Mouse (Mus musculus): ENCODE results near the gene Cd40. TPM values are rescaled to one million over a fixed set of nuclear protein-coding genes. Genes with fewer than 3 reads are reported as not detected.

Gene Cd40
- polyA plus RNA-seq, 1 experiment, result not detected

GRCm38 (mm10) chr2:165070096-165070816, 14.8 kb downstream of the Cd40 start:
- TF ChIP-seq POLR2A (IDR thresholded peaks at IDR 0.05; ENCODE audit: insufficient read depth, low read depth, low read length) (no peak), CTCF (IDR thresholded peaks at IDR 0.05; ENCODE audit: insufficient read depth, low read depth, low read length) (no peak; the same call in 1 of the 2 replicates)
- H3K4me3 ChIP-seq (ENCODE audit: insufficient read depth, low read depth, low read length), result no peak overlapping the region
- H3K4me1 ChIP-seq (ENCODE audit: control insufficient read depth, insufficient read depth, low read length), result peaks cover 31% of the 10 kb centered on the region
- WGBS, result 20% methylated on average over 23 of the region's 23 CpGs
- H3K27ac ChIP-seq (ENCODE audit: insufficient read depth, low read depth, low read length), result no peak overlapping the region

- Histone ChIP-seq H3K27ac (ENCODE audit: insufficient read depth, low read depth, low read length) (no peak overlapping the region), H3K4me3 (ENCODE audit: insufficient read depth, low read depth, low read length) (no peak overlapping the region), H3K4me1 (ENCODE audit: control insufficient read depth, insufficient read depth, low read length) (peaks cover 51% of the 10 kb centered on the region)
- TF ChIP-seq POLR2A (IDR thresholded peaks at IDR 0.05; ENCODE audit: insufficient read depth, low read depth, low read length), result no peak
- no peak for TF ChIP-seq CTCF (IDR thresholded peaks at IDR 0.05; ENCODE audit: insufficient read depth, low read depth, low read length)
- 7% methylated on average over 9 of the region's 9 CpGs for WGBS
Observed at GRCm38 (mm10) chr2:165073381-165073781, 18.0 kb downstream of the Cd40 start.

- Histone ChIP-seq H3K4me3 (ENCODE audit: insufficient read depth, low read depth, low read length) (no peak overlapping the region), H3K4me1 (ENCODE audit: control insufficient read depth, insufficient read depth, low read length) (peaks cover 53% of the 10 kb centered on the region), H3K27ac (ENCODE audit: insufficient read depth, low read depth, low read length) (no peak overlapping the region)
- WGBS, result 42% methylated on average over 11 of the region's 11 CpGs
- TF ChIP-seq CTCF (IDR thresholded peaks at IDR 0.05; ENCODE audit: insufficient read depth, low read depth, low read length) (no peak), POLR2A (IDR thresholded peaks at IDR 0.05; ENCODE audit: insufficient read depth, low read depth, low read length) (no peak)
Observed at GRCm38 (mm10) chr2:165074081-165074884, 18.9 kb downstream of the Cd40 start.

- 41% methylated on average over 2 of the region's 2 CpGs for WGBS
- peak; percentile 67 for TF ChIP-seq CTCF (IDR thresholded peaks at IDR 0.05; ENCODE audit: insufficient read depth, low read depth, low read length)
- no peak for TF ChIP-seq POLR2A (IDR thresholded peaks at IDR 0.05; ENCODE audit: insufficient read depth, low read depth, low read length)
- Histone ChIP-seq H3K4me1 (ENCODE audit: control insufficient read depth, insufficient read depth, low read length) (peaks cover 53% of the 10 kb centered on the region), H3K4me3 (ENCODE audit: insufficient read depth, low read depth, low read length) (no peak overlapping the region), H3K27ac (ENCODE audit: insufficient read depth, low read depth, low read length) (no peak overlapping the region)
Observed at GRCm38 (mm10) chr2:165074937-165075336, 19.5 kb downstream of the Cd40 start.

- 23% methylated on average over 9 of the region's 9 CpGs for WGBS
- no peak overlapping the region for H3K4me3 ChIP-seq (ENCODE audit: insufficient read depth, low read depth, low read length)
- no peak overlapping the region for H3K27ac ChIP-seq (ENCODE audit: insufficient read depth, low read depth, low read length)
- TF ChIP-seq CTCF (IDR thresholded peaks at IDR 0.05; ENCODE audit: insufficient read depth, low read depth, low read length), result no peak
- no peak for TF ChIP-seq POLR2A (IDR thresholded peaks at IDR 0.05; ENCODE audit: insufficient read depth, low read depth, low read length)
- peaks cover 46% of the 10 kb centered on the region for H3K4me1 ChIP-seq (ENCODE audit: control insufficient read depth, insufficient read depth, low read length)
Observed at GRCm38 (mm10) chr2:165077055-165077454, 21.6 kb downstream of the Cd40 start.

GRCm38 (mm10) chr2:165078045-165078444, 22.6 kb downstream of the Cd40 start:
- TF ChIP-seq POLR2A (IDR thresholded peaks at IDR 0.05; ENCODE audit: insufficient read depth, low read depth, low read length) (no peak), CTCF (IDR thresholded peaks at IDR 0.05; ENCODE audit: insufficient read depth, low read depth, low read length) (no peak)
- Histone ChIP-seq H3K4me1 (ENCODE audit: control insufficient read depth, insufficient read depth, low read length) (peaks cover 44% of the 10 kb centered on the region), H3K27ac (ENCODE audit: insufficient read depth, low read depth, low read length) (no peak overlapping the region), H3K4me3 (ENCODE audit: insufficient read depth, low read depth, low read length) (no peak overlapping the region)
- WGBS, result 68% methylated on average over 8 of the region's 8 CpGs

GRCm38 (mm10) chr2:165078605-165079004, 23.2 kb downstream of the Cd40 start:
- WGBS, result 43% methylated on average over 10 of the region's 10 CpGs
- Histone ChIP-seq H3K4me3 (ENCODE audit: insufficient read depth, low read depth, low read length) (no peak overlapping the region), H3K4me1 (ENCODE audit: control insufficient read depth, insufficient read depth, low read length) (peaks cover 39% of the 10 kb centered on the region), H3K27ac (ENCODE audit: insufficient read depth, low read depth, low read length) (no peak overlapping the region)
- TF ChIP-seq POLR2A (IDR thresholded peaks at IDR 0.05; ENCODE audit: insufficient read depth, low read depth, low read length), result no peak
- TF ChIP-seq CTCF (IDR thresholded peaks at IDR 0.05; ENCODE audit: insufficient read depth, low read depth, low read length), result no peak

GRCm38 (mm10) chr2:165080657-165081056, 25.2 kb downstream of the Cd40 start:
- WGBS, result 81% methylated on average over 9 of the region's 9 CpGs
- peaks cover 24% of the 10 kb centered on the region for H3K4me1 ChIP-seq (ENCODE audit: control insufficient read depth, insufficient read depth, low read length)
- TF ChIP-seq POLR2A (IDR thresholded peaks at IDR 0.05; ENCODE audit: insufficient read depth, low read depth, low read length), result no peak
- TF ChIP-seq CTCF (IDR thresholded peaks at IDR 0.05; ENCODE audit: insufficient read depth, low read depth, low read length), result no peak

GRCm38 (mm10) chr2:165081257-165081656, 25.8 kb downstream of the Cd40 start:
- Histone ChIP-seq H3K4me3 (ENCODE audit: insufficient read depth, low read depth, low read length) (no peak overlapping the region), H3K4me1 (ENCODE audit: control insufficient read depth, insufficient read depth, low read length) (peaks cover 19% of the 10 kb centered on the region), H3K27ac (ENCODE audit: insufficient read depth, low read depth, low read length) (no peak overlapping the region)
- WGBS, result 63% methylated on average over 7 of the region's 7 CpGs
- no peak for TF ChIP-seq CTCF (IDR thresholded peaks at IDR 0.05; ENCODE audit: insufficient read depth, low read depth, low read length)
- TF ChIP-seq POLR2A (IDR thresholded peaks at IDR 0.05; ENCODE audit: insufficient read depth, low read depth, low read length), result no peak

More at GRCm38 (mm10) chr2:165080657-165081056, 25.2 kb downstream of the Cd40 start:
- no peak overlapping the region for H3K4me3 ChIP-seq (ENCODE audit: insufficient read depth, low read depth, low read length)
- H3K27ac ChIP-seq (ENCODE audit: insufficient read depth, low read depth, low read length), result no peak overlapping the region
